Mouse (Mus musculus) 3T3-L1 (cell line): ENCODE measurements at regions not wholly inside any gene's neighbourhood (a gene's known extent, or its start where the extent isn't known, plus 50 kb on each side); places are given as distances from the start of the nearest gene placed in this dataset.

ENCODE experiments used
- DNase-seq: peaks from one replicate; pipeline ENCODE4 v3.0.0-alpha.2; 2015; ENCODE audit warnings: low read depth, low spot score

DNA sequence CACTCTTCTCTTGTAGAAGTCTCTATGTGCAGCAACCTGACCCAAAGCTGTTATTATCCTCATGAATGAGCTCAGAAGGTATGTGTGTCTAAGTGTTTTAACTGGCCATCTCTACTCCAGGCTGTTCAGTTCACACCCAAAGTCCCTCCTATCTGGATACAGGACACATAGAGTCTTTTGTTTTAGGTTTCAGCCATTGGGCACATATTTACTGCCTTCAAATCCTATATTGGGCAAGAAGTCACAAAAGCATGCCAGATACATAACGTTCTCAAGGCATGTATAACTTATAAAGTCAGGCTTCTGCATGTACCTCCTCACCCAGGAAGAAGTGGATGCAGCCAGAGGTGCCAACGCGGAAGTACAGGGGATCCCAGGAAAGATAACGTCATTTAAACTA lies 136.6 kb upstream of the Mmadhc start:
- no peak for DNase-seq

DNA sequence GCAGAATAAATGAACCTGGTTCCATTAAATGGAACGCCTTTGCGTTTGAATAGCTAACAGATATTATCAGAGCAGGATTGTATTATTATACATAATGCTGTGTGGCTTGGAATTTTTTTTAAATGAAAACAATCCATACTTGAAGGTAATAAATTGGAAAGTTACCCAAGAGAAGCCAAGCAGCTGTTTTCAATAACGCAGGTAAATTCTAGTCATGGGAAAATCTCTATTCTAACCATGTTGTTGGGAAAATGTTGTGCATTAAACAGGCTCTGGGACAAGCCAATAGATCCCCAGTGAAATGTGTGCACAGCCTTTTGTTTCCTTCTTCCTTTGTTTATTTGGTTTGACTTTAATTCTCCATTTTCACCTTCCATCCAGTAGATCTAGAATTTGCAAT lies 128.6 kb upstream of the Mmadhc start:
- no peak for DNase-seq

DNA sequence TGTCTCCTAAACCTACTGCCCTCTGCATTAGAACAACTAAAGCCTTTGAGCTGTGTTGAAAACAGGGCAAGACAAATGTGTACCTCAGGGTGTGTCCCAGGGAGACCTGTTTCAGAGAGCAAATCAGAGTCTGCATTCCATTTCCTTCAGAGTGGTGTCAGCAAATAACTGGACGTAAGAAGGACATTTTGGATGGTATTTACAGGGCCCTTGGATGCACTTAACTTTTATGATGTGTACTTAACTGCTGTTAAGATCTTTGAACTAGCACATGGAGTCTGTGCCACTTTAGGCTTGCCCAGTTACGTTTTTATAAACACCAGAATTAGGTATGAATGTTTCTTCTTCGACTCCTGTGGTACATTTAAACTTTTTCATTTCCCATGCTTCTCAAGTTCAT lies 123.0 kb upstream of the Mmadhc start:
- no peak for DNase-seq

DNA sequence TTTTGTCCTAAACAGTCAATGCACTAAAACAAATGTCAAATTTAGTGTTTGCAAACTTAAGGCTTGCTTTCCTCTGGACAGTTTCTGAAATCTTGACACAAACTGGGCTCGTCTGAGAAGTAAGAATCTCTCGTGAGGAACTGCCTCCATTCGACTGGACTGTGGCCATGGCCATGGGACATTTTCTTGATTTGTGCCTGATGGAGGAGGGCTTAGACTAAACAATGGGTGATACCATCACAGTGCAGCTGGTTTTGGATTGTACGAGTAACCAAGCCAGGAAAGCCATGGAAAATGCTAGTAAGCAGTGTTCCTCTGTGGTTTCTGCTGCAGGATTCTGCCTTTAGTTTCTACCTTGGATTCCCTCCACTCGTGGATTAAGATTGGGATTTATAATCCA lies 121.0 kb upstream of the Mmadhc start:
- no peak for DNase-seq

DNA sequence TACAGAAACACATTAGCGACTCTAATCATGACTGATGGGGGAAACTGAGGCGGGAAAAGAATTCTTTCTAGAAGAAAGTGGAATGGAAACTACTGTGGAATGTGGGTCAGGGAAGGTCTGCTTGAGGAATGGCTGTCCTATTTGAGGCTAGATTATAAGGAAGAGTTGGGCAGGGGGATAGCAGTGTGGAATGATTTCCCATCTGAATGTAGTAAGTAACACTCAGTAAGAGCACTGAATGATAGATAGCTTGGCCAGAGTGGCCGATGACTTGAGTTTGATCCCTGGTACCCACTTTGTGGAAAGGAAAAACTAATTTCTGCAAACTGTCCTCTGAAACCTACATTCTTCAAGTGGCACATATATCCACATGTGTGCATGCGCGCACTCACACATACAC lies 120.5 kb upstream of the Mmadhc start:
- no peak for DNase-seq

DNA sequence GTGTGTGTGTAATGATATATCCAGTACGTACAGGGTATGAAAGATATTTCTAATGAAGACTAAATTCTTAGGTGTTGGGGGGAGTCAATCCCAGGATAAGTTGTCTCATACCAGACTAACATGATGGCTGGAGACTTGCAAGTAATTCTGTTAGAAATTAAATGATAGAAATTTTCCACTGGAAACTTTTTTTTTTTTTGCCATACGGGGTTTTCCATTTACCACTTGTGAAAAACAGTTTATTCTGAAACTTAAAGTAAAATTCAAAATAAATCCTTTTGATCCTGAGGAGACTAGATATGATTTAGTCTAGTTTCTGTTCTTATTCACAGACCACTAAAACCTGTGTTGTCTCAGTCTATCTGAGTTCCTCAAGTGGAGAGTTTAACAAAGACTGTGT lies 119.5 kb upstream of the Mmadhc start:
- no peak for DNase-seq

DNA sequence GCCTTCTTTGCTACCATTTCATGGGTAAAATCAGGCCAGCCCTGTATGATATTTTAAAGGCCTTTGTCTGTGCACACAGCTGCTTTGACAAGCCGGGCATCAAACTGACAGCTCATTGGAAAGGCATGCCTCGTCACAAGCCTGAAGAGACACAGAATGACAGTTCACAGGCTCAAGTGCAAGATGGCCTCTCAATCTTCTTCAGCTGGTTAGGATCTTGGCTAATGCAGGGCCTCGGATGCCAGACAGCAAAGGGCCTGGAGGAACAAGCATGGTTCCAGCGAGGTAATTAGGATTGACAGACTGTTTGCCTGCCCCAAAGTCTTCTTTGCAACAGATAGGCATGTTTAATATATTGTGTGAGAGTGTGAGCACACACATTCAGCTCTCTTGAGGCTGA lies 109.3 kb upstream of the Mmadhc start:
- DNase-seq, result peak; percentile 22

DNA sequence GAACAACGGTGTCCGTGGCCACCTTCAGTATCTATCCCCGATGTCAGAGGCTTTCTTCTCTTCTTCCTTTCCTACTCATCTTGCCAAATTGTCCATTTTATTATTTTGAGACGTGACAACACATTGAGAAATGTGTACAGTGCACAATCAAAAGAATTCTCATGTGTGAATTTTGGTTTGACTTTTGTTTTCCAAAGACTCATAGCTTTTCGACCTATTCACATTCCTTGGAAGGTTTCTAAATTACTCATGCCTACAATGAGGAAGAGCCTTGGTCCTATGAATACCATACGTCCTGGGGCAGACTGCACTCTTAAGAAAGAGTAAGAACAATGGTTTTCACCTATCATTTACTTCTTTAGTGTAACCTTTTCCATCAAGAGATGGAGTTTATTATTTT lies 106.5 kb upstream of the Mmadhc start:
- DNase-seq, result peak; percentile 83

DNA sequence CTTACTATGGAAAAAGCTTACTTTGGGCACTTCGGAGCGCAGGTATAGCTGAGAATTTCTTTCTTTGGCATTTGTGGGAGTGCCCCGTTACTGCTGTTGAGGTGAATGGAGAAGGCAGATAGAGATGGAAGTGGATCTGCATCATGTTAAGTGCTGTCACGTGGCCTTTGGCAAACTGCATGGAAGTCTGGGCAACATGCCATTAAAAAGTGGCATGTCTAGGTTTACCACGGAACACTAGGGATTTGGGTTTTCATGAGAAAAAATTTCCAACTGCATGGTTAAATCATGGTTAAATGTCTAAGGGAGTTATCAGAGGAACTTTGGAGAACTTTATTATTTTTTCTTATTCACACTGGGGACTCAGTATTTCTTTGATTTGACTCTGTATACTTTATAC lies 102.0 kb upstream of the Mmadhc start:
- peak; percentile 55 for DNase-seq

DNA sequence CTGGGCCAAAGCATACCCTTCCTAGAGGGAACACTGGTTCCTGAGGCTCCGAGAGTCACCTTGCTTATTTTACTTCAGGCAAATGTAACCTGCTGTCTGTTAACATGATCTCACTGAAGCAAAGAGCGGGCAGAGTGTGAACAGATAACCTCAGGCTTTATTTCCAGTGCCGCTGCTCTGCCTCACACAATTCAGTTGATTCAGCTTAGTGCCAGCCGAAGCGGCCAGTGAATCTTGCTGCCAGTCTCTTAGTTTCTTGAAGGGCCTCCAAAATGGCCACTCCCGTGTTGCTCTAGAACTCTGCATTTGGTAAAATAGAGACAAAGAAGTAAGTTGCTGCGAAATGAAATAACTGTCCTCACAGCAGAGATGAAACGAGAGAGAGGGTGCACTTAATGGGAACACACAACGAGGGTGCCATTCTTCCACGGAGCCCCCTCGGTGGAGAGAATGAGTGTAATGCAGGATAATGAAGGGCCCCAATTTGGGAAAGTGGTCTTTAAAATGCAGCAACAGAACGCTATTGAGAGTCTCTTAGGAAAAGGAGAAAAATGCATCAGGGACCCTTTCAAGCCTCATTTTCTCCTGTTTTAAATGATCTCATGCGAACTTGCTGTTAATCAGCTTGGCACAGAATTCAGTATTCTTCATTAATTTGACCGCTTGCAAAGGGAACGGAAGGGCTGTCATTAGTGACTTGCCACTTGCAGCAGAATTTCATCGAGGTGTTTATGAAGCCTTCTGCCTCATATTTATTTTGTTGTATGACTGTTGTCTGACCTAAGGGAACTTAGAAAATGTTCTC lies 81.2 kb upstream of the Mmadhc start:
- no peak for DNase-seq

DNA sequence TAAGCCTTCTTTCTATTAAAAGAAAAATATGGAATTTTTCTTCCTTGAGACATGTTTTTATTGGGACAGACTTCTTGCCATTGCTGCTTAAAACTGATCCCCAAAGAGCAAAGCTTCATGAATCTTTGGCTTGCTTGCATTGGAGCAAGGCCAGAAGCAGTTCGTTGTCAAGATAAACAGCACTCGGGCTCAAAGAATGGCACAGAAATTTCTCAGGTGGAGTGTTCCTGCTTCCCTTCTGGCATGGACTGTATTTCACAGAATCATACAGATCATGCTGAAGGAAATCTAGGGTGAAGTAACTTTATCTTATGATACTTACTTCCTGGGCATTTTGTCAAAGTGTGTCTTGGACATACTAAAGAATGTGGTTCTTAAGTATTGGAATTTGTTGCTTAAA lies 77.0 kb upstream of the Mmadhc start:
- DNase-seq, result peak; percentile 52

DNA sequence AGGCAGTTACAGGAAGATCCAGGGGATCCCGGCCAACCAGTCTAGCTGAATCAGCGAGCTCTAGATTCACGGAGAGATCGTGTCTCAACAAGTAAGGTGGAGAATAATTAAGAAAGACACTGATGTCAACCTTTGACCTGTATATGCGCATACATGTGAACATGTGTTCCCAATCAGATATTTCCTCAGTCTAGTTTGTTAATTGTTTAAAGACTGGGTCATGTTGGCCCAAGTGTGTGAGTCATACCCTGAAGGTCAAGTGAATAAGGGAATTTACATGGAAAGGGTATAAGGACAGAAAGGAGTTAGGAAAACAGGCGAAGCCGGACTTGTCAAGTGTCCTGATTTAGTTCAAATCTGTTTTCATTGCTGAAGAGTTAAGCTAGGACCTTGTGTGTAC lies 76.4 kb upstream of the Mmadhc start:
- DNase-seq, result peak; percentile 30

DNA sequence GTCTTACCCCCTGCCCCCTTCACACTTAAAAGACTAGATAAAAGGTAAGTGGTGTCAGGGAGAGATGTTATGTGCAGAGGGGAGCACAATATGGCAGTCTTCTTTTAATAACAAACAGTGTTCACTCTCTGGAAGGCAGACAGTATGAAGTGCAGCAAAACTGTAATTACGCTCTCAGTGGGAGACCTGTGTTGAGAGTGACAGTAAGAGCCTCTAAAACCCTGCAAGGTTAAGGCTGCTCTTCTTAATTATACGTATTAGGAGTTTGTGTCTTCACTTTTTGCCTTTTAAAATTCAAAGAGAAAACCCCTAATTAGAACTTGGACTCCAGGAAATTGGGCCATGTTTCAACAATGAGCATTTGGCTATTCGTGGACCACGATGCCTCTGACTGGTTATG lies 72.2 kb upstream of the Mmadhc start:
- no peak for DNase-seq

DNA sequence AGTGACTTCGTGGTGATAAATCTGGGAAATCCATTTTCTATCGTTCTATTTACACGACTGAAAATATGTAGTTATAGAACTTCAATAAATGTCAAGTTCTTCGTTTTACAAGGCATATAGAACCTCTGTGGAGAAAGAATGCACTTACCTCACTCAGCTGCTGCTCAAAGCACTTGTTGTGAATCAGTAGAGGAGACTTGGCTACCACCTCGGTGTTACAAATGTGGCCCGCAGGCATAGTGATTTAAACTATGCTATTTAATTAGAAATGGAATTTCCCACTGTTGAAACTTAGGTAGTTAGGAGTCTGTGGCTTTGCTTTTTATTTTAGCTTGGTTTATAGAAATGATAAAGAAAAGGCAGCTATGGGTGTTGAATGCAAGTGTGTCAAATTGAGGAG lies 71.8 kb upstream of the Mmadhc start:
- no peak for DNase-seq

DNA sequence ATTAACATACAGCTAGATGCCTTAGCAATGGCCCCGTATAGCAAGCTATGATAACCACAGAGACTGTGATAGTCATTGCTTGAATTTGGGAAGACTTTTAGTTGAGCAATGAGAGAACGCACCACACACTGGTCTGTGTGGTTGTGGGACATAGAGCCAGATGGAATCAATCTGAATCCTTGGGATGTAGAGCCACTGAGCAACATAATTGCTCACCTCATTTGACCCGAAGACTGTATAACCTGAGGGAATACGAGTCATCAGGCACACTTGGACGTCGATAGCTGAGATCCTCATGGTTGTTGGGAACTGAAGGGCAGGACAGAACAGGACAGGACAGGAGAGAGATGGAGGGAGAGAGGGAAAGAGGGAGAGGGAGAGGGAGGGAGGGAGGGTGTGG lies 68.6 kb upstream of the Mmadhc start:
- peak; percentile 89 for DNase-seq

DNA sequence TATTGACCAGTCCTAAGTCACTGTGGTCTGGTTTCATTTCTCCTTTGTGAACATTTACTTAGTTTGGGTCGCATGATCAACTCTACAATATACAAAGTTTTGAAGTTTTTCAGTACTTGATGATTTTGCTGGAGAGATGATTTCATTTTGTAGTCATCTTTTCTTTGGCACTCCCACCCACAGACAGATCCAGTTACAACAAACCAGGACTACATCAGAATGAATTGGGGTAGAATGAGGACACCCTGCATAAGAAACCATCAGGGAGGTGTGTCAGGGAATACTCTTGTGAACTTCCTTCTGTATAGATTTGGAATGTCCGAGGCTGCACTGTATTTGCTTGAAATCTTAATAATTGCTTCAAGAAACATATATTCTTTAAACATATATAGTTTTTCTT lies 59.5 kb upstream of the Mmadhc start:
- DNase-seq, result peak; percentile 61

DNA sequence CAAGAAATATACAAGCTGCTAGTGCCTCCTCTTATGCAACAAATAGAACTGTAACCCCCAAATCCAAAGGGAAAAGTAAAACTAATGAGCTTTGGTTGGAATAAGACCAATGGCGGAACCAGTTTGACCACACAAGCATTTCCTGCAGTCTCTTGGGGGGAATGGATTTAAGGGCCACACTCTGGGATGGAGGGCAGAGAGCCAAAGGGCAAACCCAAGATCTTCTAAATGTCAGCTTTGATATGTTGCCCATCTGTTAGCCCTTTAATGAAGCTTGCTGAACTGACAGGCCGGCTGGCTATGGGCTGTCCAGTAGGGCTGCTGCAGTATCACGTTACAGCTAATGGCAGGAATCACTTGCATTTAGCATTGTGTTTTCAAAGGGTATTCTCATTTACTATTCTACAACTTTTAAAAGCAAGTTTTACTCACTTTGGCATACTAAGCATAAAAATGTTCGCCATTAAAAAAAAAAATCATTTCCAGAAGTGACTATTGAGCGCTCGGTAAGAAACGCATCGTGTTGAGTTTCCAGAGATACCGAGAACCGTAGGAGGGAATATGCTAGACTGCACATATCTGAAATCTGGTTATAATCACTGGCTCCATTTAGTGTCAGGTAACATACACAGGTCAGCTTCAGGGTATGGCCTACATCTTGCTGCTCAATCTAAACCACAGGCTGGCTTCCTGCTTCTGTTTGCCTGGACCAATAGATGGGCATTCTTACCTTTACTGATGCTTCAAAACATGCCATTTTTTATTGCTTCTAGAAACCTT lies 51.1 kb upstream of the Mmadhc start:
- peak; percentile 54 for DNase-seq
